Mouse (Mus musculus): Measurements from ENCODE around the gene Ctrl.

- TF ChIP-seq CTCF (IDR thresholded peaks at IDR 0.05; ENCODE audit: low read depth) (peak; percentile 24; the same call in 1 of the 2 replicates), EP300 (optimal IDR thresholded peaks at IDR 0.05) (no peak)
Measured at GRCm38 (mm10) chr8:105981146-105981545, 47.5 kb upstream of the Ctrl start.

All from stomach, postnatal 0 days (tissue).